Mouse (Mus musculus) liver, adult 2 months (tissue): ENCODE measurements around the gene Cask. TPM values are rescaled to one million over a fixed set of nuclear protein-coding genes. Genes with fewer than 3 reads are reported as not detected.

Experiments
- DNase-seq: peaks from one replicate; pipeline ENCODE4 v3.0.0-alpha.2; 2011; ENCODE audit warnings: low read depth, low spot score; ENCODE audit errors: extremely low read depth
- H3K27ac ChIP-seq: fragments of 200-500 bp; replicated peaks from 2 replicates; pipeline ENCODE4 v1.5.1; 2012; ENCODE audit warnings: low read depth, mild to moderate bottlenecking, control low read depth, inconsistent platforms, low read length; ENCODE audit not compliant: insufficient read depth
- H3K27me3 ChIP-seq: fragments of 200-500 bp; 2 replicates; pipeline ENCODE4 v1.6.1; 2012; ENCODE audit warnings: mild to moderate bottlenecking, moderate library complexity, low read length, inconsistent platforms; ENCODE audit not compliant: control insufficient read depth, insufficient read depth
- H3K36me3 ChIP-seq: fragments of 200-500 bp; 2 replicates; pipeline ENCODE4 v1.6.1; 2012; ENCODE audit warnings: low read length, inconsistent platforms; ENCODE audit not compliant: control insufficient read depth, insufficient read depth
- H3K4me1 ChIP-seq: fragments of 200-500 bp; 2 replicates; pipeline ENCODE4 v1.6.1; 2011; ENCODE audit warnings: low read length; ENCODE audit not compliant: control insufficient read depth, insufficient read depth
- H3K4me3 ChIP-seq: fragments of 200-500 bp; 2 replicates; pipeline ENCODE4 v1.5.1; 2011; ENCODE audit warnings: low read depth, mild to moderate bottlenecking, control low read depth, low read length, moderate library complexity; ENCODE audit not compliant: insufficient read depth
- H3K79me2 ChIP-seq: fragments of 200-500 bp; 2 replicates; pipeline ENCODE4 v1.6.1; 2012; ENCODE audit warnings: inconsistent platforms, mild to moderate bottlenecking, low read length, moderate library complexity; ENCODE audit not compliant: control insufficient read depth, insufficient read depth
- H3K9ac ChIP-seq: fragments of 200-500 bp; 2 replicates; pipeline ENCODE4 v1.6.1; 2012; ENCODE audit warnings: low read depth, mild to moderate bottlenecking, control low read depth, inconsistent platforms, low read length
- CTCF ChIP-seq: fragments of 200-500 bp; IDR thresholded peaks from 2 replicates; pipeline ENCODE4 v1.5.1; 2011; ENCODE audit warnings: low read depth, low read length, control low read depth
- POLR2A ChIP-seq: fragments of 200-500 bp; IDR thresholded peaks from 2 replicates; pipeline ENCODE4 v1.6.1; 2011; ENCODE audit warnings: low read length, control low read depth; ENCODE audit not compliant: insufficient read depth; ENCODE audit errors: extremely low read depth
- WGBS: fragments of 180-500 bp; shearing (Covaris S2); methylation state at CpG from one replicate; pipeline ENCODE4 v1.1.7; 2018; 5-methylcytosine and 5-hydroxymethylcytosine counted together
- polyA plus RNA-seq: library from polyadenylated mRNA; depleted of rRNA; stranded (reverse); fragments of >200 nt; gene quantifications from 2 replicates; pipeline ENCODE4 v1.2.3, GENCODE M21; 2012
- total RNA-seq: library from RNA; depleted of rRNA; stranded (reverse); fragments of >200 nt; gene quantifications from 2 replicates; pipeline ENCODE4 v1.2.3, GENCODE M21; 2014

Cask gene
- total and polyA plus RNA-seq, 2 experiments: 2.7 to 10.6 TPM

GRCm38 (mm10) chrX:13504389-13504788 is 346.8 kb downstream of the Cask start:
- no peaks in the 10 kb centered on the region for H3K27me3 ChIP-seq
- peak; percentile 67 for DNase-seq
- no peak overlapping the region for H3K4me3 ChIP-seq
- H3K79me2 ChIP-seq: no peaks in the 10 kb centered on the region
- WGBS: 34% methylated on average over 7 of the region's 7 CpGs
- no peak overlapping the region for H3K9ac ChIP-seq
- no peak for TF ChIP-seq POLR2A
- TF ChIP-seq CTCF: no peak
- no peaks in the 10 kb centered on the region for H3K36me3 ChIP-seq
- no peak overlapping the region for H3K27ac ChIP-seq
- no peaks in the 10 kb centered on the region for H3K4me1 ChIP-seq

DNA sequence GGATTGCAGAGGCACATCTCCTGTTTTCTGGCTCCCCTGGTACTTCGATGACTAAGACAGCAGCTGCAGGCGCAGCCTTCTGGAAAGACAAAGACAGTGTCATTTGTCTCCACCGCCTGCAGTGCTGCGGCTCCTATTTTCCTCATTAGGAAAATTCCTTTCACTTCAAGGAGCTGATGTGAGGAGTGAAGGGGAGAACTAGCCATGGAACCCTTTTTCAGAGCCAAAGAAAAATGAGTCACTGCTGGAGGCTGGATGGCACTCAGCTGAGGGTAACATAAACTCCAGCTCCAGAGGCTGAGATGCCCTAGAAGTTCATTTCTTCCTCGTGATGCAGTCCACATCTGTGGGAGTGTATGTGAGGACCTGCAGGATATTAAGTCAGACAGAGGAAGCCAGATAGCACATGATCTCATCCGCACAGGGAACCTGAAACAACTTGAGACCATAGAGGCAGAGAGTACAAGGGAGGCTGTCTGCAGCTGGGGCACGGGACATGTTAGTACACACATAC is 348.2 kb downstream of the Cask start:
- no peaks in the 10 kb centered on the region for H3K27me3 ChIP-seq
- no peaks in the 10 kb centered on the region for H3K79me2 ChIP-seq
- DNase-seq: no peak
- H3K27ac ChIP-seq: no peak overlapping the region
- H3K9ac ChIP-seq: no peak overlapping the region
- 78% methylated on average over 7 of the region's 7 CpGs for WGBS
- TF ChIP-seq CTCF: no peak
- TF ChIP-seq POLR2A: no peak
- no peaks in the 10 kb centered on the region for H3K36me3 ChIP-seq
- H3K4me1 ChIP-seq: no peaks in the 10 kb centered on the region
- no peak overlapping the region for H3K4me3 ChIP-seq

GRCm38 (mm10) chrX:13500284-13500683 is 350.9 kb downstream of the Cask start:
- TF ChIP-seq CTCF (no peak), POLR2A (no peak)
- Histone ChIP-seq H3K36me3 (no peaks in the 10 kb centered on the region), H3K9ac (no peak overlapping the region), H3K79me2 (no peaks in the 10 kb centered on the region), H3K4me1 (no peaks in the 10 kb centered on the region), H3K4me3 (no peak overlapping the region), H3K27me3 (no peaks in the 10 kb centered on the region), H3K27ac (no peak overlapping the region)
- 93% methylated on average over 4 of the region's 4 CpGs for WGBS
- DNase-seq: no peak

DNA sequence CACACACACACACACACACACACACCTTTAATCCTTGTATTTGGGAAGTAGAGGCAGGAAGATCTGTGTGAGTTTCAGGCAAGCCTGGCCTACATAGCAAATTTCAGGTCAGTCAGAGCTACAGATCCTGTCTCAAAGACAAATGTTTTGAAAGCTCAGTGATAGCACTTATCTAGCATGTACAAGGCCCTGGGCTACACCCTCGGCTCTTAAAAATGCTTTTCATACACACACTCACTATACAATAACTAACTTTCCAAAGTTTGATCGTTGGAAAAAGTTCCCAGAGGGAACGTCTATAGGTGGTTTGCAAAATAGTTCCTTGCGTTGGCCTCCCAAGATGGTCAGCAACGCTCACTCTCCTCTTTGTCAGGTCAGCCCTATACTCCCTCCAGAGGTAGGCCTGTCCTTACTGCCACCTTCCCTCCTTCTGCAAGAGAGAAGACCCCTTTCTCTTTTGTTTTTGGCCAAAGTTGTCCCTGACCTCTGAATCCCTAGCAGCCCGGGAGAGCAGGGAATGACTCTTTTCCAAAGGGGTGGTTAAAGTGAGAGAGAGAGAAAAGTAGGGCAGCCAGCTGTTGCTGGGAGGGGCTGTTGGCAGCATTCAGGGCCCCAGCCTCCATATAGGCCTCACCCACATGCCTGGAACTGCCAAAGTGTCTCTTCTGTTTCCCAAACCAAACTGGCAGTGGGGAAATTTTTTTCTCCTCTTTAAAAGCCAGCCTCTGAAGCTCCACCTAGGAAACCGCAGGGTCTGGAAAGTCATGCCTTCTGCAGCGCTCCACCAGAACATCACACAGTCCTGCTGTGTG is 356.1 kb downstream of the Cask start:
- no peak for DNase-seq
- H3K27me3 ChIP-seq: no peaks in the 10 kb centered on the region
- H3K9ac ChIP-seq: no peak overlapping the region
- H3K36me3 ChIP-seq: no peaks in the 10 kb centered on the region
- no peak overlapping the region for H3K27ac ChIP-seq
- H3K4me1 ChIP-seq: no peaks in the 10 kb centered on the region
- WGBS: 78% methylated on average over 8 of the region's 8 CpGs
- TF ChIP-seq POLR2A: no peak
- no peaks in the 10 kb centered on the region for H3K79me2 ChIP-seq
- no peak overlapping the region for H3K4me3 ChIP-seq

GRCm38 (mm10) chrX:13492922-13493321 is 358.2 kb downstream of the Cask start:
- no peak for DNase-seq
- Histone ChIP-seq H3K36me3 (no peaks in the 10 kb centered on the region), H3K79me2 (no peaks in the 10 kb centered on the region), H3K4me1 (no peaks in the 10 kb centered on the region), H3K27ac (no peak overlapping the region), H3K4me3 (no peak overlapping the region), H3K9ac (no peak overlapping the region), H3K27me3 (no peaks in the 10 kb centered on the region)
- TF ChIP-seq CTCF (no peak), POLR2A (no peak)

DNA sequence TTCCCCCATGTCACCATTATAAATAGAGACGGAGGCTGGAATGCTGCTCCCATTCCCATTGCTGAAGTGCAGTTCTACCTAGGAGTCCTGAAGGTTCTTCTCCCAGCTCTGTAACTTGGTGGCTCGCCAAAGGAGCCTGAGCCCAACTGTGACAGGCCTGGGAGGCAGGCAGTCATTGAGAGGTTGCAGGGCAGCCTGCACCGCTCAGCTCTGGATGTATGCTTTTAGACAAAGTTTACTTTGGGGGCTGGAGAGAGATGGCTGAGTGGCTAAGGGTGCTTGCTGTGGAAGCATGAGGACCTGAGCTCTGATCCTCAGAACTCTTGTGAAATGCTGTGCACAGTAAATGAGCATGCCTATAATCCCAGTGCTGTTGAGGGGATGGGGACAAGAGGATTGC is 360.2 kb downstream of the Cask start:
- Histone ChIP-seq H3K9ac (no peak overlapping the region), H3K79me2 (no peaks in the 10 kb centered on the region), H3K36me3 (no peaks in the 10 kb centered on the region), H3K4me1 (no peaks in the 10 kb centered on the region), H3K27ac (no peak overlapping the region), H3K4me3 (no peak overlapping the region), H3K27me3 (0 out of 2 replicates have a peak, but pooled peaks cover 6% of the 10 kb centered on the region)
- no peak for TF ChIP-seq POLR2A
- TF ChIP-seq CTCF: no peak
- 81% methylated on average over 3 of the region's 3 CpGs for WGBS
- DNase-seq: no peak
